Mouse (Mus musculus) testis, postnatal 10 days (tissue): ENCODE data around the gene Lhpp.

Experiments
- DNase-seq: peaks from one replicate; pipeline ENCODE4 v3.0.0; 2021; ENCODE audit warnings: low spot score

The Lhpp gene

GRCm38 (mm10) chr7:132681296-132681695, 70.9 kb downstream of the Lhpp start:
- no peak for DNase-seq

- DNase-seq: no peak
Measured at GRCm38 (mm10) chr7:132681831-132682230, 71.4 kb downstream of the Lhpp start.

- no peak for DNase-seq
Measured at GRCm38 (mm10) chr7:132682336-132682735, 71.9 kb downstream of the Lhpp start.

GRCm38 (mm10) chr7:132682901-132683300, 72.5 kb downstream of the Lhpp start:
- DNase-seq: no peak

- no peak for DNase-seq
Measured at GRCm38 (mm10) chr7:132683923-132684322, 73.5 kb downstream of the Lhpp start.

GRCm38 (mm10) chr7:132686515-132686914, 76.1 kb downstream of the Lhpp start:
- no peak for DNase-seq

GRCm38 (mm10) chr7:132687897-132688296, 77.5 kb downstream of the Lhpp start:
- DNase-seq: no peak

GRCm38 (mm10) chr7:132688721-132689120, 78.3 kb downstream of the Lhpp start:
- DNase-seq: no peak

- no peak for DNase-seq
Measured at GRCm38 (mm10) chr7:132689722-132690121, 79.3 kb downstream of the Lhpp start.

GRCm38 (mm10) chr7:132690716-132691472, 80.5 kb downstream of the Lhpp start:
- DNase-seq: no peak

- DNase-seq: no peak
Measured at GRCm38 (mm10) chr7:132692719-132693118, 82.3 kb downstream of the Lhpp start.

- DNase-seq: no peak
Measured at GRCm38 (mm10) chr7:132693561-132693960, 83.1 kb downstream of the Lhpp start.

- no peak for DNase-seq
Measured at GRCm38 (mm10) chr7:132697258-132697796, 86.9 kb downstream of the Lhpp start.

- no peak for DNase-seq
Measured at GRCm38 (mm10) chr7:132698737-132699136, 88.3 kb downstream of the Lhpp start.

GRCm38 (mm10) chr7:132699165-132699564, 88.7 kb downstream of the Lhpp start:
- DNase-seq: no peak

- DNase-seq: no peak
Measured at GRCm38 (mm10) chr7:132699639-132700038, 89.2 kb downstream of the Lhpp start.

- no peak for DNase-seq
Measured at GRCm38 (mm10) chr7:132700107-132700506, 89.7 kb downstream of the Lhpp start.

GRCm38 (mm10) chr7:132701412-132701811, 91.0 kb downstream of the Lhpp start:
- no peak for DNase-seq

- no peak for DNase-seq
Measured at GRCm38 (mm10) chr7:132702024-132702423, 91.6 kb downstream of the Lhpp start.

- DNase-seq: no peak
Measured at GRCm38 (mm10) chr7:132702492-132703070, 92.1 kb downstream of the Lhpp start.

- no peak for DNase-seq
Measured at GRCm38 (mm10) chr7:132703515-132704309, 93.3 kb downstream of the Lhpp start.

- DNase-seq: no peak
Measured at GRCm38 (mm10) chr7:132704310-132704875, 94.0 kb downstream of the Lhpp start.
